Comparison of ENCODE assay signal across 8 mouse cellular contexts in genomic region chr9:62476782-62477487, GRCm38 (mm10). TPM values are rescaled to one million over a fixed set of nuclear protein-coding genes. Genes with fewer than 3 reads are reported as not detected.
DNase-seq lines count a peak whose midpoint lies in the region; ATAC-seq and TF ChIP-seq lines count a peak whose summit lies in the region.

No protein-coding gene starts in this region.

- H3K27me3 ChIP-seq in liver, adult 2 months (ENCODE audit: control insufficient read depth, insufficient read depth, low read length): no peaks in the 10 kb centered on the region
- H3K27me3 ChIP-seq in liver, embryonic 11.5 days (replicated peaks; ENCODE audit: control insufficient read depth, insufficient read depth, low read length): no peaks in the 10 kb centered on the region
- H3K27me3 ChIP-seq in forebrain, embryonic 16.5 days (replicated peaks; ENCODE audit: control insufficient read depth, insufficient read depth, low read length): no peaks in the 10 kb centered on the region
- no peaks in the 10 kb centered on the region for H3K27me3 ChIP-seq in heart, postnatal 0 days (ENCODE audit: control insufficient read depth, insufficient read depth, low read length)
- H3K27me3 ChIP-seq in limb, embryonic 15.5 days: no peaks in the 10 kb centered on the region
- H3K27me3 ChIP-seq in neural tube, embryonic 15.5 days (replicated peaks): no peaks in the 10 kb centered on the region

- no peak for TF ChIP-seq CTCF in liver, adult 2 months (IDR thresholded peaks at IDR 0.05; ENCODE audit: low read depth, low read length)
- 0 out of 2 replicates have a peak, but pooled peaks have one; percentile 19 for TF ChIP-seq CTCF in heart, postnatal 0 days (IDR thresholded peaks at IDR 0.05; ENCODE audit: low read depth)

- no peaks in the 10 kb centered on the region for H3K79me2 ChIP-seq in liver, adult 2 months (ENCODE audit: control insufficient read depth, insufficient read depth, low read length)

- no peak overlapping the region for H3K27ac ChIP-seq in liver, adult 2 months (replicated peaks; ENCODE audit: insufficient read depth, low read depth, low read length)
- H3K27ac ChIP-seq in liver, embryonic 11.5 days (ENCODE audit: low read depth, low read length): no peak overlapping the region; the same call in 1 of the 2 replicates
- peak overlapping the region; percentile 88 for H3K27ac ChIP-seq in forebrain, embryonic 16.5 days (ENCODE audit: low read length)
- 0 out of 2 replicates have a peak overlapping the region, but pooled peaks have one; percentile 2 for H3K27ac ChIP-seq in heart, postnatal 0 days (ENCODE audit: low read depth)
- peak overlapping the region; percentile 58 for H3K27ac ChIP-seq in limb, embryonic 15.5 days
- H3K27ac ChIP-seq in neural tube, embryonic 15.5 days (replicated peaks): peak overlapping the region; percentile 64

- 69% methylated on average over 11 of the region's 11 CpGs for WGBS in liver, adult 2 months
- WGBS in liver, embryonic 11.5 days: 71% methylated on average over 11 of the region's 11 CpGs
- 48% methylated on average over 11 of the region's 11 CpGs for WGBS in forebrain, embryonic 16.5 days
- 22% methylated on average over 11 of the region's 11 CpGs for WGBS in heart, postnatal 0 days
- WGBS in limb, embryonic 15.5 days: 53% methylated on average over 11 of the region's 11 CpGs
- WGBS in neural tube, embryonic 15.5 days: 38% methylated on average over 11 of the region's 11 CpGs

- TF ChIP-seq POLR2A in liver, adult 2 months (IDR thresholded peaks at IDR 0.05; ENCODE audit: extremely low read depth, insufficient read depth, low read length): no peak

- TF ChIP-seq EP300 in heart, postnatal 0 days (IDR thresholded peaks at IDR 0.05; ENCODE audit: low read depth): peak; percentile 75; the same call in 1 of the 2 replicates

- H3K4me3 ChIP-seq in liver, adult 2 months (ENCODE audit: insufficient read depth, low read depth, low read length): no peak overlapping the region
- no peak overlapping the region for H3K4me3 ChIP-seq in liver, embryonic 11.5 days (ENCODE audit: low read depth, low read length)
- H3K4me3 ChIP-seq in forebrain, embryonic 16.5 days (replicated peaks; ENCODE audit: low read length): no peak overlapping the region
- H3K4me3 ChIP-seq in heart, postnatal 0 days (ENCODE audit: low read depth, low read length): no peak overlapping the region
- H3K4me3 ChIP-seq in limb, embryonic 15.5 days: no peak overlapping the region
- H3K4me3 ChIP-seq in neural tube, embryonic 15.5 days (replicated peaks): no peak overlapping the region

- H3K36me3 ChIP-seq in liver, adult 2 months (ENCODE audit: control insufficient read depth, insufficient read depth, low read length): no peaks in the 10 kb centered on the region
- no peaks in the 10 kb centered on the region for H3K36me3 ChIP-seq in liver, embryonic 11.5 days (ENCODE audit: control insufficient read depth, insufficient read depth, low read length)
- H3K36me3 ChIP-seq in forebrain, embryonic 16.5 days (ENCODE audit: control insufficient read depth, insufficient read depth): no peaks in the 10 kb centered on the region
- no peaks in the 10 kb centered on the region for H3K36me3 ChIP-seq in heart, postnatal 0 days (replicated peaks; ENCODE audit: control insufficient read depth, insufficient read depth, low read length)
- no peaks in the 10 kb centered on the region for H3K36me3 ChIP-seq in limb, embryonic 15.5 days
- no peaks in the 10 kb centered on the region for H3K36me3 ChIP-seq in neural tube, embryonic 15.5 days

- no peak for ATAC-seq in liver, embryonic 11.5 days (replicated peaks; ENCODE audit: low FRiP score)
- peak; percentile 84 for ATAC-seq in forebrain, embryonic 16.5 days
- ATAC-seq in heart, postnatal 0 days (ENCODE audit: insufficient read depth, low read depth): peak; percentile 95
- ATAC-seq in limb, embryonic 15.5 days (ENCODE audit: insufficient number of reproducible peaks, low FRiP score, low TSS enrichment, low read depth): peak; percentile 74
- peak; percentile 58; the same call in 1 of the 2 replicates for ATAC-seq in neural tube, embryonic 15.5 days (ENCODE audit: low FRiP score)
- ATAC-seq in erythroblast, adult 5-6 weeks (replicated peaks; ENCODE audit: low FRiP score, poor library complexity, severe bottlenecking): no peak

- peak; percentile 8 for DNase-seq in liver, adult 2 months (ENCODE audit: extremely low read depth, low read depth, low spot score)
- DNase-seq in liver, embryonic 11.5 days (ENCODE audit: low spot score): no peak
- peak; percentile 78 for DNase-seq in heart, postnatal 0 days (ENCODE audit: low spot score)
- peak; percentile 65 to 81 for DNase-seq in kidney, postnatal 25 days

- H3K4me2 ChIP-seq in liver, embryonic 11.5 days: no peak overlapping the region
- no peak overlapping the region for H3K4me2 ChIP-seq in forebrain, embryonic 16.5 days (ENCODE audit: low read length)
- no peak overlapping the region for H3K4me2 ChIP-seq in heart, postnatal 0 days (ENCODE audit: low read depth, low read length)
- H3K4me2 ChIP-seq in limb, embryonic 15.5 days: no peak overlapping the region
- H3K4me2 ChIP-seq in neural tube, embryonic 15.5 days: no peak overlapping the region

- no peak overlapping the region for H3K9ac ChIP-seq in liver, adult 2 months (ENCODE audit: low read depth, low read length)
- no peak overlapping the region for H3K9ac ChIP-seq in liver, embryonic 11.5 days (ENCODE audit: low read depth, low read length)
- peak overlapping the region; percentile 8; the same call in 1 of the 2 replicates for H3K9ac ChIP-seq in forebrain, embryonic 16.5 days (replicated peaks; ENCODE audit: low read depth, low read length)
- H3K9ac ChIP-seq in heart, postnatal 0 days (replicated peaks; ENCODE audit: low read depth, low read length): no peak overlapping the region
- H3K9ac ChIP-seq in limb, embryonic 15.5 days: no peak overlapping the region
- H3K9ac ChIP-seq in neural tube, embryonic 15.5 days (replicated peaks): no peak overlapping the region

- no peaks in the 10 kb centered on the region for H3K9me3 ChIP-seq in liver, embryonic 11.5 days (ENCODE audit: control insufficient read depth, low read length)
- H3K9me3 ChIP-seq in forebrain, embryonic 16.5 days (ENCODE audit: control insufficient read depth, low read length): no peaks in the 10 kb centered on the region
- H3K9me3 ChIP-seq in heart, postnatal 0 days (replicated peaks; ENCODE audit: control insufficient read depth, low read length): no peaks in the 10 kb centered on the region
- no peaks in the 10 kb centered on the region for H3K9me3 ChIP-seq in limb, embryonic 15.5 days
- H3K9me3 ChIP-seq in neural tube, embryonic 15.5 days (replicated peaks): no peaks in the 10 kb centered on the region

- no peaks in the 10 kb centered on the region for H3K4me1 ChIP-seq in liver, adult 2 months (ENCODE audit: control insufficient read depth, insufficient read depth, low read length)
- H3K4me1 ChIP-seq in liver, embryonic 11.5 days (replicated peaks; ENCODE audit: control insufficient read depth, insufficient read depth, low read length): no peaks in the 10 kb centered on the region
- H3K4me1 ChIP-seq in forebrain, embryonic 16.5 days (replicated peaks; ENCODE audit: control insufficient read depth, insufficient read depth, low read length): peaks cover 40% of the 10 kb centered on the region
- peaks cover 8% of the 10 kb centered on the region for H3K4me1 ChIP-seq in heart, postnatal 0 days (ENCODE audit: control insufficient read depth, insufficient read depth)
- H3K4me1 ChIP-seq in limb, embryonic 15.5 days: peaks cover 16% of the 10 kb centered on the region
- H3K4me1 ChIP-seq in neural tube, embryonic 15.5 days: peaks cover 26% of the 10 kb centered on the region

RNA-seq across cellular contexts. Expression of gene Coro2b, which starts 59.9 kb away (rescaled TPM):
- total RNA-seq in liver, adult 2 months (2014; rRNA removed): 1.5 and 2.2 TPM in 2 replicates
- polyA plus RNA-seq in liver, adult 2 months (2012; rRNA removed): 1.3 and 2.7 TPM in 2 replicates
- 4.5 and 4.8 TPM in 2 replicates for polyA plus RNA-seq in liver, embryonic 11.5 days (2014; fragmentation: Nextera tagmentation; extraction: Ambion mirVana)
- 41.7 and 44.9 TPM in 2 replicates for polyA plus RNA-seq in forebrain, embryonic 16.5 days (2015; fragmentation: Nextera tagmentation; extraction: Ambion mirVana)
- 9.1 and 45.9 TPM in 2 replicates for total RNA-seq in heart, postnatal 0 days (2014; rRNA removed; ENCODE audit: low replicate concordance)
- polyA plus RNA-seq in heart, postnatal 0 days (2015; fragmentation: Nextera tagmentation; extraction: Ambion mirVana): 5.1 and 5.5 TPM in 2 replicates
- 9.0 and 9.4 TPM in 2 replicates for polyA plus RNA-seq in limb, embryonic 15.5 days (2015; fragmentation: Nextera tagmentation; extraction: Ambion mirVana)
- polyA plus RNA-seq in neural tube, embryonic 15.5 days (2015; fragmentation: Nextera tagmentation; extraction: Ambion mirVana): 34.3 and 38.2 TPM in 2 replicates
- 0.38 and 0.63 TPM in 2 replicates for total RNA-seq in erythroblast, adult 5-6 weeks (2015; ENCODE audit: low replicate concordance)
- total RNA-seq in erythroblast, adult 5-6 weeks (2017; ENCODE audit: low replicate concordance): not detected in 2 replicates

Comparison
In these comparisons a context has a peak if more than half of its experiments do, and no peak if none do; other contexts are left out.
1. H3K27ac ChIP-seq: peak in forebrain, embryonic 16.5 days (single experiment), heart, postnatal 0 days (single experiment), limb, embryonic 15.5 days (single experiment) and neural tube, embryonic 15.5 days (single experiment); none in liver, adult 2 months (single experiment) and liver, embryonic 11.5 days (single experiment).
2. ATAC-seq: peak in forebrain, embryonic 16.5 days (single experiment), heart, postnatal 0 days (single experiment), limb, embryonic 15.5 days (single experiment) and neural tube, embryonic 15.5 days (single experiment); none in liver, embryonic 11.5 days (single experiment) and erythroblast, adult 5-6 weeks (single experiment).